Mouse (Mus musculus): ENCODE results near the gene Zfpm1.

DNA sequence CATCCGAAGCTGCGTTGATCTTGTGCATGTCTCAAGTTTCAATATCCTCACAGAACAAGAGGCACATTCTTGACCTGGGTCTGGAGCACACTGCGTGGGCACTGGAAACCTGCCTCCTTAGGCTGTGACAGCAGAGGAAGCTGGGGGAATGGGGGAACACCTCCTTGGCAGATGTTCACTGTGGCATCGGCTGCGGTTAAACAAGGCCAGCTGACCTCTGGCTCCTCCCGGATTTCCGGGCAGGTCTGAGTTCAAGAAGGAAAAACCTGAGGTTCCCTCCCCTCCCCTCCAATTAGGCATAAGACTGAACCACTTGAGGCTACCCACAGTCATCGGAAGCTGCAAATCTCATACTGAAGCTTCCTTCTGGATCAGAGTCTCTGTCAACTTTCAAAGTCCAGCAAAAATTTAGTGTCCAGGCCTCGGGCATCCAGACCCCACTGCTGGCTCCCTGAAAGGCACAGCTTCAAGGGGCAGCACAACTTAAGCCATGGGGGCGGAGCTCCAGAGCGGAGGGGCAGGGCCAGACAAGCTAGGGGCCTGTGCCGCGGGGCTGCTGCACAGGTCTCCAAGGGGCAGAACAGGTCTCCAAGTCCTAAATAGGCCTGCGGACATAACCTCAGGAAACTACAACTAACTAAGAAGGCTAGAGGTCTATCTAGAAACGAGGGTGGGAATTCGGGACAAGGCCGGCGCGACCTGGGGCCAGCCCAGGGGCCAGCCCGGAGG lies 1.2 kb upstream of the Zfpm1 start:
- TF ChIP-seq MAX (IDR thresholded peaks at IDR 0.05) = no peak
- TF ChIP-seq CTCF (IDR thresholded peaks at IDR 0.05; ENCODE audit: control insufficient read depth, insufficient read depth, insufficient read length) = no peak
- no peak for TF ChIP-seq MYOG (IDR thresholded peaks at IDR 0.05; ENCODE audit: control insufficient read depth, extremely low read depth, insufficient read length)

Measured in C2C12 (cell line).